Mouse (Mus musculus) lung, embryonic 14.5 days (tissue): ENCODE measurements around the gene Hist1h4i. TPM values are rescaled to one million over a fixed set of nuclear protein-coding genes. Genes with fewer than 3 reads are reported as not detected.
"Not testable (repeated sequence)": the region's sequence is repeated elsewhere in the genome, so short reads cannot be mapped to it uniquely, and the experiment has no call there.

Experiments
- ATAC-seq: fragments of 200-750 bp; cut with Nextera tagmentation; 2 replicates; pipeline ENCODE4 v1.8.0; 2017; ENCODE audit warnings: mild to moderate bottlenecking, moderate TSS enrichment, moderate library complexity; ENCODE audit not compliant: insufficient read depth
- DNase-seq: peaks from one replicate; pipeline ENCODE4 v3.0.0-alpha.2; 2015
- H3K27ac ChIP-seq: fragments of 300-500 bp; sonication (generic); 2 replicates; pipeline ENCODE4 v1.5.1; 2014; ENCODE audit warnings: low read depth, mild to moderate bottlenecking, moderate library complexity
- H3K27me3 ChIP-seq: fragments of 300-500 bp; sonication (generic); 2 replicates; pipeline ENCODE4 v1.6.1; 2014; ENCODE audit warnings: low read length, control low read depth; ENCODE audit not compliant: insufficient read depth
- H3K36me3 ChIP-seq: fragments of 300-500 bp; sonication (generic); 2 replicates; pipeline ENCODE4 v1.6.1; 2014; ENCODE audit warnings: control low read depth; ENCODE audit not compliant: insufficient read depth
- H3K4me1 ChIP-seq: fragments of 300-500 bp; sonication (generic); 2 replicates; pipeline ENCODE4 v1.6.1; 2014; ENCODE audit warnings: antibody characterized with exemption, control low read depth; ENCODE audit not compliant: insufficient read depth
- H3K4me2 ChIP-seq: fragments of 300-500 bp; sonication (generic); 2 replicates; pipeline ENCODE4 v1.6.1; 2014; ENCODE audit warnings: mild to moderate bottlenecking
- H3K4me3 ChIP-seq: fragments of 300-500 bp; sonication (generic); 2 replicates; pipeline ENCODE4 v1.5.1; 2014; ENCODE audit warnings: low read depth, low read length
- H3K9ac ChIP-seq: fragments of 300-500 bp; sonication (generic); 2 replicates; pipeline ENCODE4 v1.6.1; 2014
- H3K9me3 ChIP-seq: fragments of 300-500 bp; sonication (generic); 2 replicates; pipeline ENCODE4 v1.6.1; 2016; ENCODE audit warnings: low read depth, low read length, control low read depth
- CTCF ChIP-seq: IDR thresholded peaks from 2 replicates; pipeline ENCODE4 v1.5.1; 2016; ENCODE audit warnings: antibody characterized with exemption, low read depth
- WGBS: fragments of 180-500 bp; shearing (Covaris S2); extraction: QIAGEN DNeasy Blood & Tissue Kit; methylation state at CpG from one replicate; pipeline ENCODE4 v1.1.7; 2014; 5-methylcytosine and 5-hydroxymethylcytosine counted together
- polyA plus RNA-seq: library from polyadenylated mRNA; unstranded; fragments of >200 nt; fragmentation: Nextera tagmentation; extraction: Ambion mirVana; gene quantifications from 2 replicates; pipeline ENCODE4 v1.2.1, GENCODE M21; 2014

Gene Hist1h4i
- polyA plus RNA-seq, 1 experiment from 2014 or later, result 26.4 TPM

DNA sequence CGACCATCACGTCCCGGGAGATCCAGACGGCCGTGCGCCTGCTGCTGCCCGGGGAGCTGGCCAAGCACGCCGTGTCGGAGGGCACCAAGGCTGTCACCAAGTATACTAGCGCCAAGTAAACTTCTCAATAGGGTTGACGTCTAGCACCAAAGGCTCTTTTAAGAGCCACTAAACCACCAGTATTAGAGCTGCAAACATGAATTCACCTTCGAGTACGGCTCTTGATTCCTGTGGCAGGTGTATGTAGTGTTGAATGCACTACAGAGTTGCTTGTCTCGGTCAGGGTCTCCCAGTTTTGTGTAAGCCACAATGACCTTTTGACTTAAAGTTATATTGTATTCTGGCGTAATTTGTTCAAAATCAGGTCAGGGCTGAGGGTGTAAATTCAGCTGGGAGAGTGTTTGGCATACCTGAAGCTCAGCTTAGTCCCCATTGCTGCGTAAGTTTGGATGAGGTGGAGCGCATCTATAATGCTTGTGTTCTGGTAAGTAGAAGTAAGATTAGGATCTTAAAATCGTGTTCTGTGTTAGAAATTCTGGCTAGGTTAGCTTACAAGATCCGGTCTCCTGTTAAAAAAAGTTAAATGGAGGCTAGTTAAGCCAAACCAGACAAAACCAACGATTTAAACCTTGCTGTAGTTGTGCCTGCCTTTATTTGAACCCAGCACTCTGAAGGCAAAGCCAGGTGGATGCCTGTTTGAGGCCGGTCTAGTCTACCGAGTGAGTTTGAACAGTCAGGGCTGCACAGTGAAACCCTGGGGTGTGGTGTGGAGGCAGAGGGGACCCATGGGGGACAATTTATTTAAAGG is 4.8 kb downstream of the Hist1h4i start:
- Histone ChIP-seq H3K27me3 (no peaks in the 10 kb centered on the region), H3K36me3 (no peaks in the 10 kb centered on the region), H3K4me1 (peaks cover 6% of the 10 kb centered on the region; the same call in 1 of the 2 replicates), H3K4me3 (peak overlapping the region; percentile 47), H3K4me2 (peak overlapping the region; percentile 77), H3K9ac (peak overlapping the region; percentile 57), H3K27ac (peak overlapping the region; percentile 92), H3K9me3 (no peaks in the 10 kb centered on the region)
- WGBS, result 1% methylated on average over 20 of the region's 23 CpGs
- ATAC-seq (peak; percentile 0; the same call in 1 of the 2 replicates), DNase-seq (peak; percentile 70)
- no peak for TF ChIP-seq CTCF

DNA sequence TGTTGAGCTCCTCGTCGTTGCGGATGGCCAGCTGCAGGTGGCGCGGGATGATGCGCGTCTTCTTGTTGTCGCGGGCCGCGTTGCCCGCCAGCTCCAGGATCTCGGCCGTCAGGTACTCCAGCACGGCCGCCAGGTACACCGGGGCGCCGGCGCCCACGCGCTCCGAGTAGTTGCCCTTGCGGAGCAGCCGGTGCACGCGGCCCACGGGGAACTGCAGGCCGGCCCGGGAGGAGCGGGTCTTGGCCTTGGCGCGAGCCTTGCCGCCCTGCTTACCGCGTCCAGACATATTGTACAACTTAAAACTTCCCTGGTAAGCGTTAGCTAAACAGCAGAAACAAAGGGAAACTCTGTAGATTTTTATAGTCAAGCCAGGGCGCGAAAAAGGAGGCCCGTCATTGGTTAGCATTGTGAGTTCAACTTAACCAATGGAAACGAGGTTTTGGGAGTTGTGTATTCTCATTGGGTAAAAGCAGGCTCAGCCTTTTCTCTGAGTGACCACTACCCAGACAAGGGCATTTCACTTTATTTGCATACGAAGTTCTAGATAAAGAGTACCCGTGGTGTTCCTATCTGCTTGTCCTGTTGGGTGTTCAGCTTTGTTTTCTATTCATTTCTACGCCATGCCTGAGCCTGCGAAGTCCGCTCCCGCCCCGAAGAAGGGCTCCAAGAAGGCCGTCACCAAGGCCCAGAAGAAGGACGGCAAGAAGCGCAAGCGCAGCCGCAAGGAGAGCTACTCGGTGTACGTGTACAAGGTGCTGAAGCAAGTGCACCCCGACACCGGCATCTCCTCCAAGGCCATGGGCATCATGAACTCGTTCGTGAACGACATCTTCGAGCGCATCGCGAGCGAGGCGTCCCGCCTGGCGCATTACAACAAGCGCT is 5.7 kb downstream of the Hist1h4i start, which contains the start of the genes Hist1h2ah and Hist1h2bk:
Hist1h2ah (minus strand) TSS at position 302 of the 882 bp plus-strand sequence.
Hist1h2bk (plus strand) TSS at position 604 of the 882 bp plus-strand sequence.
- peak within 1 kb of the TSS; percentile 82 for H3K4me2 ChIP-seq
- H3K27ac ChIP-seq, result peak within 1 kb of the TSS; percentile 97
- ATAC-seq (peak; percentile 98), DNase-seq (peak; percentile 98)
- not testable (repeated sequence) for H3K4me1 ChIP-seq, H3K9me3 ChIP-seq, H3K36me3 ChIP-seq, H3K27me3 ChIP-seq
- under 1% methylated on average over 24 of the region's 69 CpGs for WGBS
- peak within 1 kb of the TSS; percentile 79 for H3K9ac ChIP-seq
- peak within 1 kb of the TSS; percentile 47 for H3K4me3 ChIP-seq

DNA sequence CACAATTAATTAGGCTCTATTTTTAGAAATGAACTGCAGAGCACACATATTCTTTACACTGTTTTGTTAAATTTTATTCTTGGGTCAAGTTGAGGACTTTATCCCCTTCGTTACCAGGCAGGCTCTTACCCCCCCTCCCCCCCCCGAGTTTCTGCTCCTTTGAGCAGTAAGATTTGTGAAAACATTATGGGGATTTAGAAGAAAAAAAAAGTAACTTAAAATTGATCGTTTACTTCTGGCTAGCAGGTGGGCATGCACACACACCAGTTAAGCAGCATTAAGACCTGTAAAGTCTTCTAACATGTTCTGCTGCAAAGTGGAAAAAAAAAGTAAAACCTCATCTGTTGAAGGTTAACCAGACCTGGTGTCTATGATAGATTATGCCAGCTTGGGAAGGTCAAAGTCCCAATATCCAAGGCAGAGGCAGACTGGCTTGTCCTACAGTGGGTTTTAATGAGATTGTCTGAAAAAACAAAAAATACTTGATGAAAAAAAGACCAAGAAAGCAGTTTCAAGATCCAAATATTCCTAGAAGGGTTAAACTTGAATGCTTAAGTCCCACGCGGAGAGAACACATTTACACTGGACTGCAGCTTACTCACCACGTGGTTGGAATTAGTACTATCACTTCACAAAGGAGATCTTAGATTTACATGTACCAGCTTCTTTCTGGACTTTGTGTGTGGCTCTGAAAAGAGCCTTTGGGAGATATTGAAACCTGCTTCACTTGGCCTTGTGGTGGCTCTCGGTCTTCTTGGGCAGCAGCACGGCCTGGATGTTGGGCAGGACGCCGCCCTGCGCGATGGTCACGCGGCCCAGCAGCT is 6.5 kb downstream of the Hist1h4i start:
- WGBS, result 0% methylated on average over 12 of the region's 14 CpGs
- Histone ChIP-seq H3K4me2 (peak overlapping the region; percentile 82), H3K27ac (peak overlapping the region; percentile 97), H3K27me3 (no peaks in the 10 kb centered on the region), H3K9ac (peak overlapping the region; percentile 79), H3K36me3 (no peaks in the 10 kb centered on the region), H3K4me1 (0 out of 2 replicates have a peak, but pooled peaks cover 2% of the 10 kb centered on the region), H3K9me3 (no peaks in the 10 kb centered on the region), H3K4me3 (peak overlapping the region; percentile 47)
- DNase-seq, result peak; percentile 69
- ATAC-seq, result peak; percentile 4
- TF ChIP-seq CTCF, result no peak

DNA sequence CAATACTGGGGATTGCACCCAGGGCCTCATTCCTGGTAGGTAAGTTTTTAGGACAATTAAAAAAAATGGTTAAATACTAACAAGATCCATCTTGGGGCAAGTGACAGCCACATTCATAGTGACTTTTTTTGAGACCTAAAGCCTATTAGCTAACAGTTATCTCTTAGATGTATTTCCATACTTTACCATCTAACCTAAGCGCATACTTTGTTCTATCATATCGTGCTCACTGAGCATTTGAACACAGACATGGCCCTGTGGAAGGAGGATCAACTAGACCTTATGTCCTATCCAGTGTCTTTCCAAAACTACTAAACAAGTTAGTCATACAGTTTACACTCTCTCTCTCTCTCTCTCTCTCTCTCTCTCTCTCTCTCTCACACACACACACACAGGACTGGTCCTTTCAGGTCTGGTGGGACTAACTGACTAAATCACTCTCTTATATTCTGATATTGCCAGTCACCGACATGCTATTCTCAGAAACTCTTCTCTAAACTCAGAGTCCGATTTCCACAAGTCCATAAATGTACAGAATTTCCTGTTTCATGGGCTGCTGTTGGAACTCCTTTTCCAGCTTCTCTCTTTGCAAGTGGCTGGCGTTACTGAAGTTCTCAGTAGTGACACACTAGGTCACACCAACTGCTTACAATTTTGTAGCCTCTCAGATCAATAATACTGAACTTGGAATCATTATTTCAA is 7.3 kb downstream of the Hist1h4i start:
- Histone ChIP-seq H3K4me1 (0 out of 2 replicates have a peak, but pooled peaks cover 2% of the 10 kb centered on the region), H3K4me2 (peak overlapping the region; percentile 82), H3K36me3 (no peaks in the 10 kb centered on the region), H3K9me3 (no peaks in the 10 kb centered on the region), H3K9ac (peak overlapping the region; percentile 79), H3K4me3 (peak overlapping the region; percentile 47), H3K27me3 (no peaks in the 10 kb centered on the region), H3K27ac (peak overlapping the region; percentile 97)
- DNase-seq, result peak; percentile 58
- no peak for ATAC-seq
- WGBS, result 37% methylated on average over 5 of the region's 5 CpGs
- TF ChIP-seq CTCF, result no peak

DNA sequence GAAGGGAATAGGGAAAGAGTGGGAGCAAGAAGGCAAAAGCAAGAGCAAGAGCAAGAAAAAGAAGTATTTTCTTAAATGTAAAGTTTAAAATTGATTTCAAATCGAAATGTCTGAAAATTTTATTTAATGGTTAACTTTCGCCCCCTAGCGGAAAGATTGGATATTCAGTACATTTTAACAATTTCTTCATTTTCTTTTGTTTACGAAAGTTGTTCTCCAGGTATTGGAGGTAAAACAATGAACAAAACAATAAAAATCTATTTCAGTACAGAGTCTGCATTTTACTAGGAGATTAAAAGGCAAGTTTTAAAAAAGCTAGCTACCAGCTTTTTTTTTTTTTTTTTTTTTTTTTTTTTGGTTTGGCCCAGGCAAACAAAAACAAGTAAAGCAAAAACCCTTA is 10.7 kb downstream of the Hist1h4i start:
- no peak overlapping the region for H3K4me2 ChIP-seq
- peak; percentile 56 for TF ChIP-seq CTCF

DNA sequence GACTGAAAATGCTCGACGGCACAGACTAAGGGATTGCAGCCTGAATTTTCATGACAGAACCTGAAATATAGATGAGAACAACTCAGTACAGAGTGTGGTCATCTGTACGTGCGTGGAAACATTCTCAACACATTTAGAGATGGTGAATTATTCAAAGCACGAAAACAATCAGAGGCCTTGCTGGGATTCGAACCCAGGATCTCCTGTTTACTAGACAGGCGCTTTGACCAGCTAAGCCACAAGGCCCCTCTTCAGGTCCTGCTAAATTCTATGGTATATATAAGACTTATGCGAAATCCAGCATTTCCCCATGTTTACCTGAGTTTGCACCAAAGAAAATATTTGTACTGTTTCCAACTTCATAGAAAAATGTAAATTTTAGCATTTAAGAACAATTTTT is 11.2 kb downstream of the Hist1h4i start:
- TF ChIP-seq CTCF, result no peak
- WGBS, result 32% methylated on average over 8 of the region's 8 CpGs
- peak overlapping the region; percentile 59 for H3K4me2 ChIP-seq
- H3K27ac ChIP-seq, result no peak overlapping the region
- no peaks in the 10 kb centered on the region for H3K27me3 ChIP-seq
- no peaks in the 10 kb centered on the region for H3K9me3 ChIP-seq
- no peaks in the 10 kb centered on the region for H3K36me3 ChIP-seq
- H3K4me1 ChIP-seq, result no peaks in the 10 kb centered on the region
- DNase-seq (peak; percentile 62), ATAC-seq (no peak)
- H3K9ac ChIP-seq, result no peak overlapping the region
- H3K4me3 ChIP-seq, result no peak overlapping the region

More for the DNA sequence above, 10.7 kb downstream of the Hist1h4i start:
- Histone ChIP-seq H3K9me3 (no peaks in the 10 kb centered on the region), H3K27ac (no peak overlapping the region), H3K4me1 (no peaks in the 10 kb centered on the region), H3K9ac (no peak overlapping the region), H3K27me3 (no peaks in the 10 kb centered on the region), H3K4me3 (no peak overlapping the region), H3K36me3 (no peaks in the 10 kb centered on the region)
- WGBS, result 13% methylated on average over 4 of the region's 4 CpGs
- ATAC-seq (no peak), DNase-seq (peak; percentile 83)
